Mouse (Mus musculus) adipocyte (in vitro differentiated cells): ENCODE measurements around the gene Zfp981.
A peak's percentile ranks its signal among the peaks of the same experiment; 100 is the strongest.
"Not testable (repeated sequence)": the region's sequence is repeated elsewhere in the genome, so short reads cannot be mapped to it uniquely, and the experiment has no call there.

Experiments used
- DNase-seq: peaks from one replicate; pipeline ENCODE4 v3.0.0-alpha.2; 2016; ENCODE audit warnings: low spot score

Gene Zfp981

GRCm38 (mm10) chr4:146485183-146485939, 16.5 kb upstream of the Zfp981 start:
- DNase-seq = not testable (repeated sequence)

DNA sequence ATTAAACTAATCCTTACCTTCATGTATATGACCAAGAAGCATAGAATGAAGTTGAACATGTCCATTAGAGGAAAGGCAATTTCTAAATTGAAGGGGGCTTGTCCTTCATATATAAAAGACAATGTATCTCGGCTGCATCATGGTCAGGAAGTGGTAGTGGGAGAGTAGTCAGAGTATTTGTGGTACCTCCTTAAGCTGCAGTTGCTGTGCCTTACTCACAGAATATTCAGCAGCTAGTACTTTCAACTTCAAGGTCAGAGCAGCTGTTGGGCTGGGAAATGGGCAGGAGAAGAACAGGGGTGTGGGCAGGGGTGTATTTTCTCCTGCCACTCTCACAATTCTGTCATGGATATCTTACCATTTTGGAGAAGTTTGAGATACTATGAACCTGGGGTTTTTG, 15.1 kb upstream of the Zfp981 start:
- DNase-seq = not testable (repeated sequence)

DNA sequence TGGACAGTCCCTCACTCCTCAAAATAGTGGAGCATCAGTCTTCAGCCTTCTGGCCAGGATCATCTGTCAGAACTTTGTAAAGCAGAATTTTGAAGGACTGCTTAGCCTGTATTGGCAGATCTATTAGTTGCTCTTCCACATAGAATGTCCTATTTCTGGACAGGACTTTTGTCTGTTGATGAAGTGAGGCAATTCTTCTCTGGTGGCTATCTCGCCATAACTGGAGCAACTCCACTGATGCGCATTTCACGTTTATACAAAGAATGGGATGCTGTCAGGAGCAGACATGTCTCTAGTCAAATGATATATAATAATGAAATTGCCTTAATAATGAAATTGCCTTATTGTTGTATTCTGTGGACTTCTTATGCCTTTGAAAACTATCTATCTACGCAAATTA, 12.6 kb upstream of the Zfp981 start:
- not testable (repeated sequence) for DNase-seq

DNA sequence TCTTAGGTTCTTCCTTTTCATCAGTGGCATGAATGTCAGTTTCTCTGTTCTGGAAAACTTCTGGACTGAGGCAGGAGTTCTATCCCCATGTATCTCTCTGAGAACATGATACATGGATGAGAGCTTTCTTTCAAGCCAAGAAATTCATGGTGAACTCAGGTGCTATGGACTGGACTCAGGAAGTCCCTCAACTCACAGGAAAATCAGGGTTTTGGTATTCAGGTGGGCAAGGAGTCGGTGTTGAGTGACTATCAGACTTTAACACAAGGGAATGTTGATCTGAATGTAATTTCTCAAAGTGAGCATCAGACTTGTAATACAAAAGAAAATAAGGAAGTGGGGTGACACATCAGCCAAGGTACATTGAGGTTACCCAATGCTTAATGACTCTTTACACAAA, 9.8 kb upstream of the Zfp981 start:
- not testable (repeated sequence) for DNase-seq

DNA sequence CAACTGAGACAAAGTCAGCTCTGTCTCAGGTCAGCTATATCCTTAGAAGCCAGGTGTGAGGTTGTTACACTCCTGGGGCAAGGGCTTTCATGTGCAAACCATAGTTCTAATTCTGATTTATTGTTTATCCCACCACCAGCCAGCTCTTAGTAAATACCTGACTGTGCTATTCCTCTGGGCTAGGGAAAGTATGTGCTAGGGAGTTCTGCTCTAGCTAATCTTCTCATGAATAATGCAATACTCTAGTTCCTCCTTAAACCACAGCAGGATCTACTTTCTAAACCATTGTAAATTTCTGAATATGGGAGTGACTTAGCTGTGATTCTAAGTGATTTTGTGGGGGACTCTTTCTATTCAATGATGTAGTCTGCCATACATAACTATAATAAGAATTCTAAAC, 9.4 kb upstream of the Zfp981 start:
- no peak for DNase-seq

DNA sequence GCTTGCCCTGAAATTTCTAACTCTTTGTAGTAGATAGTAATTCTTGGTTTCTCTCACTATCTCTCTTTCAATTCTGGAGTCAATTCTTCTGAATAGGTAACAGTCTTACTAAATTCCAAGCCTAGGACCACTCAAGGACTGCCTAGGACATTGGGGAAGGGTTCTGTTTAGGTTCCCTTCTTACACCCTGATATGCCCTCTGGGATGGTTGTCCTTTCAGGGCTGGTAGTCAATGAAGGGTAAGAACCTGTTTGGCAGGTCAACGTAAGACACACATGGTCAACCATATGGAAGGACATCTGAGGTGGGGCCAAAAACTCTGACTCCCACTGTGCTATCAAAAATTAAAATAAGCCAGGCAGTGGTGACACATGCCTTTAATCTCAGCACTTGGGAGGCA, 9.0 kb upstream of the Zfp981 start:
- DNase-seq = peak; percentile 6

DNA sequence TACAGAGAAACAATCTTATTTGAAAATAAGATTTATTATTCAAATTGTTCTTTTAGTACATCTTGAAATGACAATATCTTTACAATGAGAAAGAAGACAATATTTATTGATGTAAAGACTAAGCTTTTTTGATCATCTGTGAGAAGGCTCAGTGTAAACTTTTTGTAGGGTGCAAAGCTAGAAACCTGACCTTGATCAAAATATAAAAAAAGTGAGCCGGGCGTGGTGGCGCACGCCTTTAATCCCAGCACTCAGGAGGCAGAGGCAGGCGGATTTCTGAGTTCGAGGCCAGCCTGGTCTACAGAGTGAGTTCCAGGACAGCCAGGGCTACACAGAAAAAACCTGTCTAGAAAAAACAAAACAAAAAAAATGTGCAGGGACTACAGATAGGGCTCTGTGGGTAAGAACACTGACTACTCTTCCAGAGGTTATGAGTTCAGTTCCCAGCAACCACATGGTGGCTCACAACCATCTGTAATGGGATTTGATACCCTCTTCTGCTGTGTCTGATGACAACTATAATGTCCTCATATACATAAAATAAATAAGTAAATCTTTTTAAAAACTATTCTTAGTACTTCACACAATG, 8.4 kb upstream of the Zfp981 start:
- DNase-seq = not testable (repeated sequence)

DNA sequence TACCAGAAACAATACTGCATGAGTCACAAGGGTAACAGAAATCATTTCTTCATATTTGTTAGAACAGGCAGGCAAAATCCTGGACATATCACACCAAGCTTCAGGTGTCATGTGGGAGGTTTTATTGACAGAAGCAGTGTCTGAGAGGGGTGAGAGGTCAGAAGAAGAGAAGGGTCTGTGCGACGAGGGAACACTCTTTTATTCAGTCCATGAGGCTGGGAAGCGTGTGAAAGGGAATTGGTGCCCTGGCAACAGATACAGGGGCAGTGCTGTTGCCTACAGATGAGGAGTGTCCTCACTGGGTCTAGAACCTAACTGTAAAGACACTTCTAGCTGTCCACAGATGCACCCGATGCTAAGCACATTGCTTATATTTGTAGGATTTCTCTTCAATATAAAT, 6.8 kb upstream of the Zfp981 start:
- DNase-seq = no peak

- DNase-seq = not testable (repeated sequence)
Measured at GRCm38 (mm10) chr4:146497695-146498275, 4.0 kb upstream of the Zfp981 start.

GRCm38 (mm10) chr4:146509029-146509428, 7.2 kb downstream of the Zfp981 start:
- not testable (repeated sequence) for DNase-seq

- DNase-seq = not testable (repeated sequence)
Measured at GRCm38 (mm10) chr4:146511871-146512270, 10.0 kb downstream of the Zfp981 start.

DNA sequence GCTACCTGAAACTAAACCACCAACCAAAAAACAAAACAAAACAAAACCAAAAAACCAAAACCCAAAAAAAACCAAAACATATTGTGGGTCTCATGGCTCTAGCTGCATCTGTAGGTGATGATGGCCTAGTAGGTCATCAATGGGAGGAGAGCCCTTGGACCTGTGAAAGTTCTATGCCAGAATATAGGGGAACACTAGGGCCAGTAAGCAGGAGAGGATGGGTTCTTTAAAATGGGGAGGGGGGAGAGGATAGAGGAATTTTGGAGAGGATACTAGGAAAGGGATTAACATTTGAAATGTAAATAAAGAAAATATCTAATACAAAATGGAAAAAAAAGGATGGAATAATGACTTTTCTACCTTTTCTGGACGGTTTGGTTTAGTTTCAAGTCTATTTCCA, 14.6 kb downstream of the Zfp981 start:
- no peak for DNase-seq

DNA sequence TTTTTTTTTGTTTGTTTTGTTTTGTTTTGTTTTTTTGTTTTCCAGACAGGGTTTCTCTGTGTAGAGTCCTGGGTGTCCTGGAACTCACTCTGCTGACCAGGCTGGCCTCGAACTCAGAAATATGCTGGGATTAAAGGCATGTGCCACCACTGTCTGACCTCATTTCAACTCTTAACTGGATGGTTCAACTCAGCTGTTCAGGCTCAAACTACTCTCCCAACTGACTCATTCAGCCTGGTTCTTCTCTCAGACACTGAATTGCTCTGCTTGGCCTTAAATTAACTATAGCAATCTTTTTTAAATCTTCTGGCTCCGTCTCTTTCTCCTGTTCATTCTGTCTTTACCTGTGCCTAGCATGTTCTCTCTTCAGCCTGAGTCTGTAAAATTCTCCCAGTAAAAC, 15.3 kb downstream of the Zfp981 start:
- DNase-seq = not testable (repeated sequence)

DNA sequence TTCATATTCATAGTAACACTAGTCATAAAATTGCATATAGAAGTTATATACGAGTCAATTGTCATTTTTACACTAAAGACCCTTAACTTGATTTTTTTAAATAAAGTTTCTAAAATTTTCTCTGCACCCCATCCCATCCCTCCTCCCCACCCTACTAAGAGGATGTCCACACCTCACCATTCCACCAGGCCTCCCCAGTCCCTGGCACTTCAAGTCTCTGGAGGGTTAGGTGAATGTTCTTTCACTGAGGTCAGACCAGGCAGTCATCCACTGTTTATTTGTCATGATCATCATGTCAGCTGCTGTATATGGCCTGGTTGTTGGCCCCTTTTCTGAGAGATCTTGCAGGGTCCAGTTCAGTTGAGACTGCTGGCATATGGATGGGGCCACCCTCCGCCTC, 18.9 kb downstream of the Zfp981 start:
- DNase-seq = no peak

DNA sequence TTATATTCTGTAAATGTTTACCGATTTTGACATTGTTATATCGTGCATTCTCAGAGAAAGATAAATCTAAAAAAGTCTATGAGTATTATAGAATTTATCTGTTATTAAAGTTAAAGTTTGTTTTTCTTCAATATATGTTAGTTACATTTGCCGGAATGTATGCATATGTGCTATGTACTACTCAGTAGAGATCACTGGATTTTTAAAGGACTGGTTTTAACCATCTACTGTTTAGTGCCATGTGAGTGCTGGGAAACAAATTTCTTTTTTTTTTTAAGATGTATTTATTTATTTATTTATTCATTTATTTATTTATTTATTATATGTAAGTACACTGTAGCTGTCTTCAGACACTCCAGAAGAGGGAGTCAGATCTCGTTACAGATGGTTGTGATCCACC, 32.7 kb downstream of the Zfp981 start:
- no peak for DNase-seq

- DNase-seq = no peak
Measured at GRCm38 (mm10) chr4:146535883-146536282, 34.1 kb downstream of the Zfp981 start.

DNA sequence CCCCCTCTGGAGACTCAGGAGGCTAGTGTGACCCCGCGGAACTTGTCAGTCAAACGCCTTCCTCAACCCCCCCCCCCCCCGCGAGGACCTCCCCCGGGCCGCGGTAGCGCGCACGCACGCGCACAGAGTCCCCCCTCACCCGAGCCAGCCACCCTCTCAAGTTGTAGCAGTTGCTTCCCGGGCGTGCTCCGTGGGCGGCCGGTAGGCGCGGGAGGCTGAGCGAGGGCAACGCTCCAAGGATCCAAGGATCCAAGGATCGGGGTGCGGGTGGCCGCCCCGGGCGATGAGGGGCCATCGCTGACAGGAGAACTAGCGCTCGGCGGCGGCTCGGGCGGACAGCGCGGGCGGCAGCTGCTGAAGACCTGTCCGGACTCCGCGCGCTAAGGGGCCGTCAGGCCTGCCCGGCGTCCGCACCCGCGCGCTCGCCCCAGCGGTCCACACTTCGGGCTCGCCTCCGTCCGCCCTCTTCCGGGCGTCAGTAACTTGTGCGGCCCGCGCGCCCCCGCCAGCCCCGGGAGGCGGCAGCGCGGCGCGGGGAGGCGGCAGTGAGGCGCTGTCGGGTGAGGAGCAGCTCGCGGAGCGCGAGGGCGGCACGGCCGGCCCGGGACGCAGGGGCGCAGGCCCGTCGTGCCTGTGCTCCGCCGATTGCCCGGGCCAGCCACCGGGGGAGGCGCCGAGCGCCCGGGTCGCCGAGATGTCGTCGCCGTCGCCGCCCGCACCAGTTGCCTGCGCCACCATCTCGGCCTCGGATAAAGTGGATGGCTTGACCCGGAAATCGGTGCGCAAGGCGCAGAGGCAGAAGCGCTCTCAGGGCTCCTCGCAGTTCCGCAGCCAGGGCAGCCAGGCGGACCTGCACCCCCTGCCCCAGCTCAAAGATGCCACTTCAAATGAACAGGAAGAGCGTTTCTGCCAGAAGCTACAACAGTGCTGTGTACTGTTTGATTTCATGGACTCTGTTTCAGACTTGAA, 78.4 kb downstream of the Zfp981 start:
- not testable (repeated sequence) for DNase-seq
